Mouse (Mus musculus) midbrain, embryonic 11.5 days (tissue): Measurements from ENCODE around the gene Cops9. TPM values are rescaled to one million over a fixed set of nuclear protein-coding genes. Genes with fewer than 3 reads are reported as not detected.

Source experiments
- ATAC-seq: fragments of 200-750 bp; cut with Nextera tagmentation; 2 replicates; pipeline ENCODE4 v1.8.0; 2017; ENCODE audit warnings: moderate TSS enrichment, moderate library complexity; ENCODE audit not compliant: low FRiP score
- DNase-seq: peaks from one replicate; pipeline ENCODE4 v3.0.0; 2015; ENCODE audit warnings: low spot score; ENCODE audit errors: missing footprints
- H3K27ac ChIP-seq: fragments of 300-500 bp; sonication (generic); 2 replicates; pipeline ENCODE4 v1.5.1; 2014; ENCODE audit warnings: low read depth, low read length
- H3K27me3 ChIP-seq: fragments of 300-500 bp; sonication (generic); 2 replicates; pipeline ENCODE4 v1.6.1; 2014; ENCODE audit warnings: mild to moderate bottlenecking, low read length, moderate library complexity, mixed read lengths; ENCODE audit not compliant: control insufficient read depth, insufficient read depth
- H3K36me3 ChIP-seq: fragments of 300-500 bp; sonication (generic); 2 replicates; pipeline ENCODE4 v1.6.1; 2014; ENCODE audit warnings: mild to moderate bottlenecking, low read length, moderate library complexity, mixed read lengths; ENCODE audit not compliant: control insufficient read depth, insufficient read depth
- H3K4me1 ChIP-seq: fragments of 300-500 bp; sonication (generic); 2 replicates; pipeline ENCODE4 v1.6.1; 2014; ENCODE audit warnings: low read length; ENCODE audit not compliant: control insufficient read depth, insufficient read depth
- H3K4me2 ChIP-seq: fragments of 300-500 bp; sonication (generic); 2 replicates; pipeline ENCODE4 v1.6.1; 2014; ENCODE audit warnings: mild to moderate bottlenecking, moderate library complexity
- H3K4me3 ChIP-seq: fragments of 300-500 bp; sonication (generic); 2 replicates; pipeline ENCODE4 v1.5.1; 2014; ENCODE audit warnings: low read depth, low read length
- H3K9ac ChIP-seq: fragments of 300-500 bp; sonication (generic); 2 replicates; pipeline ENCODE4 v1.6.1; 2014; ENCODE audit warnings: low read length
- H3K9me3 ChIP-seq: fragments of 300-500 bp; sonication (generic); 2 replicates; pipeline ENCODE4 v1.6.1; 2016; ENCODE audit warnings: low read length; ENCODE audit not compliant: control insufficient read depth
- WGBS: fragments of 180-500 bp; shearing (Covaris S2); extraction: QIAGEN DNeasy Blood & Tissue Kit; methylation state at CpG from one replicate; pipeline ENCODE4 v1.1.7; 2014; 5-methylcytosine and 5-hydroxymethylcytosine counted together
- polyA plus RNA-seq: library from polyadenylated mRNA; unstranded; fragments of >200 nt; fragmentation: Nextera tagmentation; extraction: Ambion mirVana; gene quantifications from 2 replicates; pipeline ENCODE4 v1.2.1, GENCODE M21; 2014

Cops9 gene
- polyA plus RNA-seq, 1 experiment from 2014 or later = 411 TPM

GRCm38 (mm10) chr1:92673258-92673782 lies 31.5 kb upstream of the Cops9 start:
- no peaks in the 10 kb centered on the region for H3K4me1 ChIP-seq
- no peaks in the 10 kb centered on the region for H3K9me3 ChIP-seq
- 79% methylated on average over 5 of the region's 5 CpGs for WGBS

GRCm38 (mm10) chr1:92671326-92671725 lies 29.5 kb upstream of the Cops9 start:
- Histone ChIP-seq H3K36me3 (no peaks in the 10 kb centered on the region), H3K4me3 (no peak overlapping the region), H3K4me1 (no peaks in the 10 kb centered on the region), H3K27me3 (no peaks in the 10 kb centered on the region), H3K27ac (no peak overlapping the region), H3K4me2 (no peak overlapping the region), H3K9me3 (no peaks in the 10 kb centered on the region), H3K9ac (no peak overlapping the region)
- ATAC-seq (no peak), DNase-seq (no peak)
- 84% methylated on average over 4 of the region's 4 CpGs for WGBS

More at GRCm38 (mm10) chr1:92673258-92673782, 31.5 kb upstream of the Cops9 start:
- DNase-seq (no peak), ATAC-seq (no peak)
- Histone ChIP-seq H3K9ac (no peak overlapping the region), H3K4me3 (no peak overlapping the region), H3K27ac (no peak overlapping the region), H3K4me2 (no peak overlapping the region), H3K27me3 (no peaks in the 10 kb centered on the region), H3K36me3 (no peaks in the 10 kb centered on the region)

- H3K36me3 ChIP-seq = no peaks in the 10 kb centered on the region
- no peak overlapping the region for H3K4me2 ChIP-seq
- WGBS = 86% methylated on average over 3 of the region's 3 CpGs
- H3K4me3 ChIP-seq = no peak overlapping the region
- H3K27ac ChIP-seq = no peak overlapping the region
- DNase-seq = no peak
- H3K4me1 ChIP-seq = no peaks in the 10 kb centered on the region
- no peak for ATAC-seq
- H3K9me3 ChIP-seq = no peaks in the 10 kb centered on the region
- H3K27me3 ChIP-seq = no peaks in the 10 kb centered on the region
- H3K9ac ChIP-seq = no peak overlapping the region
Measured at GRCm38 (mm10) chr1:92669430-92669829, 27.6 kb upstream of the Cops9 start.

DNA sequence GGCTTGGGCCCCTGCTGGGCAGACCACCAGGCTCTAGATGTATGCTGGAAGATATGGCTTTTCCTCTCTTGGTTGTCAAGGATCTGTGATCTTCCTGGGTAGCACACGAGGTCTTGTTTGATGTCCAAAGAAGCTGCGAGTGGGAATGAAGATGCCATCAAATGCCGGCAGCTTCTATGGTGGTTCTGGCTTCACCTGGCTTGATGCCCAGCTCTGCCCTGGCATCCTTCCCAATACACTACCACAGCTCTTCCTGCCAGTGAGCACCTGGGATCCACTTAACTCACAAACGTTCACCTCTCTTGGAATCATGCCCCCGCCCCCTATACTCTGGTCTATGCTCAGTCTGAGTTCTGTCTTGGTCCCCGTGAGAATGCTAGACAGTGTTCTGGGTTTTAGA lies 25.3 kb upstream of the Cops9 start:
- DNase-seq = no peak
- no peaks in the 10 kb centered on the region for H3K4me1 ChIP-seq
- WGBS = 87% methylated on average over 6 of the region's 6 CpGs
- no peaks in the 10 kb centered on the region for H3K27me3 ChIP-seq
- H3K9ac ChIP-seq = no peak overlapping the region
- H3K4me2 ChIP-seq = no peak overlapping the region
- no peak overlapping the region for H3K27ac ChIP-seq
- no peak overlapping the region for H3K4me3 ChIP-seq
- ATAC-seq = no peak
- no peaks in the 10 kb centered on the region for H3K9me3 ChIP-seq
- no peaks in the 10 kb centered on the region for H3K36me3 ChIP-seq

DNA sequence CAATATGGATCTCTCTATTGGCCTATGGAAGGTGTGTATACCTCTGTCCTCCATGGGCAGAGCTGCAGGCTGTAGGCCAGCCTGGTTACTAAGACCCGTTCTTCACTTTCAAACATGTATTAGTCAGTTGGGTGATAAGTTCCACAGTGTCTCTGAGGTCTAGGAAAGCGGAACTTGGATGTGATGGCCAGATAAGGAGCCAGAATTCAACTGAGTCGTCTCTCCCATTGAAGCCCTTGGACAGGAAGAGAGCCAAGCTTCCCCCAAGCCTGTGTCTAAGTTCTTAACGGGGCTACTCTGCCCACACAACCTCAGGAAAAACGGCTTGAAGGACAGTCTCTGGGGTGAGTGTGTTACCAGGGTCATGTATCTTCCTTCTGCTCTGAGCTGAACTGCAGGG lies 17.6 kb upstream of the Cops9 start:
- H3K9ac ChIP-seq = no peak overlapping the region
- H3K9me3 ChIP-seq = no peaks in the 10 kb centered on the region
- no peak for ATAC-seq
- H3K4me3 ChIP-seq = no peak overlapping the region
- no peaks in the 10 kb centered on the region for H3K4me1 ChIP-seq
- no peaks in the 10 kb centered on the region for H3K27me3 ChIP-seq
- WGBS = 75% methylated on average over 5 of the region's 5 CpGs
- H3K27ac ChIP-seq = no peak overlapping the region
- no peaks in the 10 kb centered on the region for H3K36me3 ChIP-seq
- no peak for DNase-seq
- no peak overlapping the region for H3K4me2 ChIP-seq

- Histone ChIP-seq H3K9me3 (no peaks in the 10 kb centered on the region), H3K4me2 (no peak overlapping the region), H3K27me3 (no peaks in the 10 kb centered on the region), H3K4me3 (no peak overlapping the region), H3K27ac (no peak overlapping the region), H3K36me3 (no peaks in the 10 kb centered on the region), H3K4me1 (no peaks in the 10 kb centered on the region), H3K9ac (no peak overlapping the region)
- ATAC-seq = no peak
- 81% methylated on average over 11 of the region's 11 CpGs for WGBS
- DNase-seq = peak; percentile 45
Measured at GRCm38 (mm10) chr1:92657025-92657820, 15.4 kb upstream of the Cops9 start.

- Histone ChIP-seq H3K4me1 (no peaks in the 10 kb centered on the region), H3K4me2 (no peak overlapping the region), H3K36me3 (no peaks in the 10 kb centered on the region), H3K27ac (no peak overlapping the region), H3K9ac (no peak overlapping the region), H3K9me3 (no peaks in the 10 kb centered on the region), H3K27me3 (no peaks in the 10 kb centered on the region), H3K4me3 (no peak overlapping the region)
- WGBS = 73% methylated on average over 2 of the region's 2 CpGs
- DNase-seq = no peak
- no peak for ATAC-seq
Measured at GRCm38 (mm10) chr1:92654676-92655075, 12.9 kb upstream of the Cops9 start.

- DNase-seq (no peak), ATAC-seq (no peak)
- 83% methylated on average over 3 of the region's 3 CpGs for WGBS
- Histone ChIP-seq H3K4me2 (no peak overlapping the region), H3K27ac (no peak overlapping the region), H3K9me3 (no peaks in the 10 kb centered on the region), H3K36me3 (no peaks in the 10 kb centered on the region), H3K4me3 (no peak overlapping the region), H3K4me1 (no peaks in the 10 kb centered on the region), H3K9ac (no peak overlapping the region), H3K27me3 (no peaks in the 10 kb centered on the region)
Measured at GRCm38 (mm10) chr1:92653179-92653578, 11.4 kb upstream of the Cops9 start.

DNA sequence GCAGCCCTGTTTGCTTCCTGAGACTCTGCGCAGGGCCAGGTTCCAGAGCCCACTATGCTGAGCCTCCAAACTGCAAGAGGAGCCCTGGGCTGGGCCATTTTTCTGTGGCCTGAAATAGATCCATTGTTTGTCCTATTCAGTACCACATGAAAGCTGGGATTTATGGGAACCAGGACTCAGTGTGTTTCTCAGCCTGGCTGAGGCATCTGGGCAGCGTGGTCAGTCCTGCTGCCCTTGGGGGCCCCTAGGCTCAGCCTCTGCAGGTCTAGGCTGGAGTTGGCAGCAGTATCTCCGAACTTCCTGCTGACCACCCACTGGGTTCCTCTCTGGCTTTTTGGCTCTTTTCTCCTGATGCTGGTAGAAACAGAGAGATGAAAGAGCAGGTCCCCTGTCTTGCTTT lies 9.7 kb upstream of the Cops9 start:
- Histone ChIP-seq H3K27me3 (no peaks in the 10 kb centered on the region), H3K4me1 (no peaks in the 10 kb centered on the region), H3K4me2 (no peak overlapping the region), H3K4me3 (no peak overlapping the region), H3K27ac (no peak overlapping the region), H3K36me3 (no peaks in the 10 kb centered on the region), H3K9ac (no peak overlapping the region), H3K9me3 (no peaks in the 10 kb centered on the region)
- ATAC-seq (no peak), DNase-seq (peak; percentile 74)
- WGBS = 79% methylated on average over 3 of the region's 3 CpGs
